ENCODE assay signal across 12 mouse cellular contexts in the genomic region with DNA sequence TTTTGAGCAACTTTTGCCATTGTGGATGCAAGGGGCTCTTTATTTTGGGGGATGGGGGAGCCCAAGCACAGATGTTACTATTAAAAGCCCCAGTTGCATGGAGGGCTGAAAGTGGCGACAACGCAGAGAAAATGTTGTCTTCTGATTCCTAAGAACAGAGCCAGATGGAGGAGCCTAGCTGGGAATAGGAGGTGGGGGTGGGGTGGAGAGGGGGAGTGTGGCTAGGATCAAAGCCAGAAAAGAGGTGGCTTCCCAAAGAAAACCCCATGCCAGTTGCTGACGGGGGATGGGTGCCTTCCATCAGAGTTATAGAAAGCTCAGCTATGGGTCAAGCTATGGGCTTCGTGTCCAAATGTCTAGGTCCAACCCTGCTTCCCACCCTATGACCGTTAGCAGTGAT.
"Had no signal": no experiment of that assay in that cellular context is flagged by ENCODE, and none has a peak within 500 bp of the region (broad histone marks: within the 10 kb centered on the region; RNA-seq: fewer than 3 reads in every experiment).

No protein-coding gene starts in this region.

- H3K9me3 ChIP-seq: liver, embryonic 13.5 days had no signal

- H3K27me3 ChIP-seq: liver, embryonic 13.5 days had no signal

- H3K4me1 ChIP-seq: liver, embryonic 13.5 days had no signal

- H3K9ac ChIP-seq: liver, embryonic 13.5 days had no signal

- H3K4me2 ChIP-seq: liver, embryonic 13.5 days; midbrain, embryonic 11.5 days had no signal

- H3K4me3 ChIP-seq: left cerebral cortex, adult 2 months; liver, embryonic 13.5 days had no signal

- H3K36me3 ChIP-seq: liver, embryonic 13.5 days had no signal

- H3K27ac ChIP-seq: left cerebral cortex, adult 2 months; liver, embryonic 13.5 days had no signal

- DNase-seq: kidney, postnatal 10 days; kidney, postnatal 36 days; layer of hippocampus, postnatal 36 days; liver, embryonic 13.5 days; lung, adult 2 months; lung, postnatal 14 days; lung, postnatal 4 days; midbrain, embryonic 14.5 days; thymus, adult 18-20 months; thymus, postnatal 36 days had no signal
